Mouse (Mus musculus) ES-Bruce4 (cell line): Measurements from ENCODE around the gene Smo. TPM values are rescaled to one million over a fixed set of nuclear protein-coding genes. Genes with fewer than 3 reads are reported as not detected.
A peak's percentile ranks its signal among the peaks of the same experiment; 100 is the strongest.
"Not testable (repeated sequence)": the region's sequence is repeated elsewhere in the genome, so short reads cannot be mapped to it uniquely, and the experiment has no call there.

Source experiments
- H3K27ac ChIP-seq: 2 replicates; pipeline ENCODE4 v1.5.1; 2012; ENCODE audit warnings: low read length, inconsistent platforms; ENCODE audit not compliant: insufficient read depth
- H3K27me3 ChIP-seq: 2 replicates; pipeline ENCODE4 v1.6.1; 2012; ENCODE audit warnings: mild to moderate bottlenecking, low read length, inconsistent platforms; ENCODE audit not compliant: control insufficient read depth, poor library complexity, insufficient read depth, severe bottlenecking
- H3K36me3 ChIP-seq: 2 replicates; pipeline ENCODE4 v1.6.1; 2012; ENCODE audit warnings: inconsistent platforms, mild to moderate bottlenecking, low read length, moderate library complexity; ENCODE audit not compliant: control insufficient read depth, poor library complexity, insufficient read depth, severe bottlenecking
- H3K4me1 ChIP-seq: one replicate; pipeline ENCODE4 v1.8.1; 2011; ENCODE audit warnings: low read length; ENCODE audit not compliant: control insufficient read depth, insufficient read depth
- H3K4me3 ChIP-seq: 2 replicates; pipeline ENCODE4 v1.5.1; 2011; ENCODE audit warnings: low read depth, mild to moderate bottlenecking, low read length
- H3K9ac ChIP-seq: 2 replicates; pipeline ENCODE4 v1.6.1; 2012; ENCODE audit warnings: low read depth, mild to moderate bottlenecking, inconsistent platforms; ENCODE audit not compliant: poor library complexity, severe bottlenecking
- H3K9me3 ChIP-seq: replicated peaks from 2 replicates; pipeline ENCODE4 v1.6.1; 2012; ENCODE audit warnings: mild to moderate bottlenecking, low read length, inconsistent platforms; ENCODE audit not compliant: control insufficient read depth, poor library complexity, insufficient read depth, severe bottlenecking
- CTCF ChIP-seq: IDR thresholded peaks from one replicate; pipeline ENCODE4 v1.8.1; 2011; ENCODE audit warnings: low read depth, low read length
- EP300 ChIP-seq: IDR thresholded peaks from 2 replicates; pipeline ENCODE4 v1.6.1; 2011; ENCODE audit warnings: low read depth, low read length; ENCODE audit not compliant: insufficient read depth
- POLR2A ChIP-seq: IDR thresholded peaks from one replicate; pipeline ENCODE4 v1.8.1; 2011; ENCODE audit warnings: low read length; ENCODE audit not compliant: insufficient read depth
- polyA plus RNA-seq: library from polyadenylated mRNA; stranded (reverse); fragments of >200 nt; gene quantifications from 2 replicates; pipeline ENCODE4 v1.2.4, GENCODE M21; 2011; ENCODE audit warnings: low read depth; ENCODE audit not compliant: missing spikeins, insufficient read depth, insufficient read length

Gene Smo
- polyA plus RNA-seq, 1 experiment = 26.5 TPM

DNA sequence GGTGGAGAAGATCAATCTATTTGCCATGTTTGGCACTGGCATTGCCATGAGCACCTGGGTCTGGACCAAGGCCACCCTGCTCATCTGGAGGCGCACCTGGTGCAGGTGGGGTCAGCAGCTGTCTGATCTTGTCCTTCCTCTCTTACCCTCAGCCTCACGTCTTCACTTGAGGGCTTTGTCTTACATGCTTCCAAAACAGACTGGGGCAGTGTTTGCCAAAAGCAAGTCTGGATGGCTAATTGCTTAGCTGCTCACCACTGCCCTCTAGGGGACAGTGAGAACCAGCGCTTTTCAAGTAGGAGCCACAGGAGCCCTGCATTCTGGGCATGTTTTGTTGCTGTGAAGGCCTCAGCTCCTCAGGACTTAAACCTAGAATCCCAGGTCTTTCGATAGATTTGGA, 23.1 kb downstream of the Smo start:
- Histone ChIP-seq H3K9ac (no peak overlapping the region), H3K9me3 (no peaks in the 10 kb centered on the region), H3K27ac (no peak overlapping the region), H3K27me3 (no peaks in the 10 kb centered on the region), H3K36me3 (no peaks in the 10 kb centered on the region), H3K4me3 (no peak overlapping the region), H3K4me1 (no peaks in the 10 kb centered on the region)
- TF ChIP-seq EP300 = no peak
- TF ChIP-seq POLR2A = no peak
- peak; percentile 93 for TF ChIP-seq CTCF

DNA sequence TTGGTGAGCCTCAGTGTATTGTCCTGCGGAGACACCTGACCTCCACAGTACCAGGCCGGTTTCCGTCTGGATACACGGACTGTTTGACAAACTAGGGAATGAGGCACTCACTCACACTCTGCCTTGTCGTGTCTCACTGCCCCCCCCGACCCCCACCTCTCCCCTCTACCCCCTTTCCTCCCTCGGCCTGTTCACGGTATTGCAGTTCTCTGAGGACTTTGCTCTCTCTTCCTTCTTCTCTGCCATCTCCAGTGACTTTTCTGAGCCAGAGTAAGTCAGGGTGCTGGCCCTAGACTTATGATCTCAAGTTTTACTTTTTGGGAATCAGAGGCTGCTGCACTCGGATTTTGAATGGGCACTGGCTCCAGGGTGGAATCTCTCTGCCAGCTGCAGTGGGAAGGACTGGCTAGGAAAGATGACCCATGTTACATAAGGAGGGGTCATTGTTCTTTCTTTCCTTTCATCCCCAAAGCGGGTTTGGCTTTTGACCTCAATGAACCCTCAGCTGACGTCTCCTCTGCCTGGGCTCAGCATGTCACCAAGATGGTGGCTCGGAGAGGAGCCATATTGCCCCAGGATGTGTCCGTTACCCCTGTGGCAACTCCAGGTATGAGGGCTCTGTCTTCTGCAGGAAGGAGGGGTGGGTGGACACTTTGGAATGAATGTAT, 23.8 kb downstream of the Smo start:
- Histone ChIP-seq H3K27ac (no peak overlapping the region), H3K4me3 (no peak overlapping the region), H3K36me3 (no peaks in the 10 kb centered on the region), H3K27me3 (no peaks in the 10 kb centered on the region), H3K4me1 (no peaks in the 10 kb centered on the region), H3K9me3 (no peaks in the 10 kb centered on the region), H3K9ac (no peak overlapping the region)
- TF ChIP-seq POLR2A (no peak), EP300 (no peak), CTCF (no peak)

DNA sequence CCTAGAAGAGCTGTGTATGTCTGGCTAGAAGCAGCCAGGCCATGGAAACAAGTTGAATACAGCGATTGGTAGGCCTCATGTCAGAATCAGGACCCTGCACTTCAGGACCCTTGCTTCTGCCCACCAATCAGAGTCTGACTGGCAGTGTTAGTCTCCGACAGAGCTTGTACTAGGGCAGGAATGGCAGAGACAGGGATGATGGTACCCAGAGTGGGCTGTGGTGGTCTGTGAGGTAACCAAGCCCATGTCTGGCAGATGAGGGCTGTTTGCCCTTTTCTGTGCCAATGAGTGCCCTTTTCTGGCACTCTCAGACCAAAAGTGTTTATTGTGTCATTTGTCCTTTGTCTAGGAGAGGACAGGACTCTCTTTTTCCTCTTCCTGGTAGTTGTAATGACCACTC, 25.1 kb downstream of the Smo start:
- not testable (repeated sequence) for H3K9ac ChIP-seq, H3K36me3 ChIP-seq, H3K27ac ChIP-seq, H3K4me1 ChIP-seq, H3K27me3 ChIP-seq, H3K9me3 ChIP-seq, H3K4me3 ChIP-seq

DNA sequence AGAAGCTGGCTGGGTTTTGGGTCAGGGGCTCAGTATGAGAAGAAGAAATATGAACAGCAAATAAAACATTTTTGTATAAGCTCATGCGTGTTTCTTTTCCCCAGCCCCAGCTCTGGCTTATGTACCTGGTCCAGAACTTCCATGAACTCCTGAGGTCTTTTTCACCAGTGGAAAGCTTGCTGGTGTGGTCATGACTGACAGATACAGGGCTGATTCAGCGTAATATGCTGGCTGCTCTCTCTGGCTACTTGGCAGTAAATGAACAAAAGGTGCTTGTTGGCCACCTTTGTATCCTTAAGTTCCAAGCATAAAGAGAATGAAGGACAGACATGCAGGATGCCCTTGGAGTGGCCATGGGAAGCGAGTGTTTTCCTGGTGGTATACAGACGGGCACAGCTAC, 26.0 kb downstream of the Smo start:
- H3K27me3 ChIP-seq = no peaks in the 10 kb centered on the region
- no peak for TF ChIP-seq CTCF
- TF ChIP-seq POLR2A = no peak
- no peak for TF ChIP-seq EP300
- H3K9ac ChIP-seq = no peak overlapping the region
- H3K36me3 ChIP-seq = no peaks in the 10 kb centered on the region
- no peak overlapping the region for H3K4me3 ChIP-seq
- H3K4me1 ChIP-seq = no peaks in the 10 kb centered on the region
- H3K27ac ChIP-seq = no peak overlapping the region
- no peaks in the 10 kb centered on the region for H3K9me3 ChIP-seq

DNA sequence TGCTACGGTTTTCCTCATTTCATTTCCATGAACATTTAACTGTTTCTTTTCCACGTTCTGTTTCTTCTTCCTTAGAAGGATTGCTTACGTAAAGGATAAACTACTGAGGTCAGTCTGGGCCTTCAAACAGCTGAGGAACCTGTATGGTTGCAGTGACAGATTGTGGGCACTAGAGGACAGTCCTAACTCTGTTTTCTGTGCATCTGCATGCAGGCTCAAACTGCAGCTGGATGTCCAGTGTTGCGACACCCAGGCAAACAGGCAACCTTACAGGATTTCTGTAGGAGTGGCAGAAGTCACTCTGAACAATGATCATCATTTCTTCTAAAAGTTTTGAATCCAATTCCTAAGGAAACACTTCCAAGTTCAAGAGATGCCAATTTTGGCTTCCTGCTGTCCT, 27.2 kb downstream of the Smo start:
- TF ChIP-seq EP300 = no peak
- no peak for TF ChIP-seq POLR2A
- peak; percentile 72 for TF ChIP-seq CTCF
- no peak overlapping the region for H3K27ac ChIP-seq

DNA sequence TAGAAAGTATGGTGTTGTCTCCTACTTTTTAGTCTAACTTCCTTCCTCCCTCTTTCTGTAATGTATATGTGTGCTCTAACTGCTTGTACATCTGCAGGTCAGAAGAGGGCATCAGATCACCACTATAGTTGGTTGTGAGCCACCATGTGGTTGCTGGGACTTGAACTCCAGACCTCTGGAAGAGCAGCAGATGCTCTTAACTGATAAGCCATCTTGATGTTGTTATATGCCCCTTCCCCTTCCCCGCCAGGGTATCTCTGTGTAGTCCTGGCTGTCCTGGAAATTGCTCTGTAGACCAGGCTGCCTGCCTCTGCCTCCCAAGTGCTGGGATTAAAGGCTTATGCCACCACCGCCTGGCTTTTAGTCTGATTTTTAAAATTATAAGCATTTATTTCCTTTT, 31.6 kb downstream of the Smo start:
- TF ChIP-seq CTCF (peak; percentile 42), EP300 (no peak), POLR2A (no peak)
- H3K27ac ChIP-seq = no peak overlapping the region
- no peaks in the 10 kb centered on the region for H3K27me3 ChIP-seq
- H3K9ac ChIP-seq = no peak overlapping the region
- H3K36me3 ChIP-seq = no peaks in the 10 kb centered on the region
- H3K4me1 ChIP-seq = no peaks in the 10 kb centered on the region
- no peaks in the 10 kb centered on the region for H3K9me3 ChIP-seq
- H3K4me3 ChIP-seq = no peak overlapping the region

More for the DNA sequence above, 27.2 kb downstream of the Smo start:
- no peaks in the 10 kb centered on the region for H3K27me3 ChIP-seq
- H3K4me3 ChIP-seq = no peak overlapping the region
- H3K36me3 ChIP-seq = no peaks in the 10 kb centered on the region
- H3K9ac ChIP-seq = no peak overlapping the region
- H3K9me3 ChIP-seq = no peaks in the 10 kb centered on the region
- H3K4me1 ChIP-seq = no peaks in the 10 kb centered on the region
